Mouse (Mus musculus) kidney, embryonic 15.5 days (tissue): ENCODE measurements at regions not wholly inside any gene's neighbourhood (a gene's known extent, or its start where the extent isn't known, plus 50 kb on each side); places are given as distances from the start of the nearest gene placed in this dataset.
"Not testable (repeated sequence)": the region's sequence is repeated elsewhere in the genome, so short reads cannot be mapped to it uniquely, and the experiment has no call there.

Source experiments
- ATAC-seq: fragments of 200-750 bp; cut with Nextera tagmentation; replicated peaks from 2 replicates; pipeline ENCODE4 v1.8.0; 2017; ENCODE audit warnings: moderate TSS enrichment; ENCODE audit not compliant: low FRiP score
- H3K27ac ChIP-seq: fragments of 300-500 bp; sonication (generic); 2 replicates; pipeline ENCODE4 v1.5.1; 2015; ENCODE audit warnings: mild to moderate bottlenecking, inconsistent platforms
- H3K27me3 ChIP-seq: fragments of 300-500 bp; sonication (generic); 2 replicates; pipeline ENCODE4 v1.6.1; 2015; ENCODE audit warnings: inconsistent platforms
- H3K36me3 ChIP-seq: fragments of 300-500 bp; sonication (generic); 2 replicates; pipeline ENCODE4 v1.6.1; 2015; ENCODE audit warnings: inconsistent platforms
- H3K4me1 ChIP-seq: fragments of 300-500 bp; sonication (generic); 2 replicates; pipeline ENCODE4 v1.6.1; 2015; ENCODE audit warnings: inconsistent platforms
- H3K4me2 ChIP-seq: fragments of 300-500 bp; sonication (generic); 2 replicates; pipeline ENCODE4 v1.6.1; 2015; ENCODE audit warnings: moderate library complexity, mild to moderate bottlenecking, inconsistent platforms
- H3K4me3 ChIP-seq: fragments of 300-500 bp; sonication (generic); replicated peaks from 2 replicates; pipeline ENCODE4 v1.5.1; 2015; ENCODE audit warnings: mild to moderate bottlenecking, inconsistent platforms
- H3K9ac ChIP-seq: fragments of 300-500 bp; sonication (generic); 2 replicates; pipeline ENCODE4 v1.6.1; 2015; ENCODE audit warnings: mild to moderate bottlenecking, inconsistent platforms
- H3K9me3 ChIP-seq: fragments of 300-500 bp; sonication (generic); replicated peaks from 2 replicates; pipeline ENCODE4 v1.6.1; 2016; ENCODE audit warnings: inconsistent platforms
- WGBS: fragments of 180-500 bp; shearing (Covaris S2); methylation state at CpG from one replicate; pipeline ENCODE4 v1.1.7; 2015; ENCODE audit warnings: mixed read lengths; 5-methylcytosine and 5-hydroxymethylcytosine counted together

- H3K27me3 ChIP-seq, result no peaks in the 10 kb centered on the region
- no peak overlapping the region for H3K9ac ChIP-seq
- no peaks in the 10 kb centered on the region for H3K9me3 ChIP-seq
- no peak for ATAC-seq
- no peak overlapping the region for H3K4me2 ChIP-seq
- no peaks in the 10 kb centered on the region for H3K4me1 ChIP-seq
- 94% methylated on average over 2 of the region's 2 CpGs for WGBS
- H3K36me3 ChIP-seq, result no peaks in the 10 kb centered on the region
- no peak overlapping the region for H3K4me3 ChIP-seq
- no peak overlapping the region for H3K27ac ChIP-seq
Measured at GRCm38 (mm10) chr5:100309807-100310165, 106.2 kb downstream of the Sec31a start.

DNA sequence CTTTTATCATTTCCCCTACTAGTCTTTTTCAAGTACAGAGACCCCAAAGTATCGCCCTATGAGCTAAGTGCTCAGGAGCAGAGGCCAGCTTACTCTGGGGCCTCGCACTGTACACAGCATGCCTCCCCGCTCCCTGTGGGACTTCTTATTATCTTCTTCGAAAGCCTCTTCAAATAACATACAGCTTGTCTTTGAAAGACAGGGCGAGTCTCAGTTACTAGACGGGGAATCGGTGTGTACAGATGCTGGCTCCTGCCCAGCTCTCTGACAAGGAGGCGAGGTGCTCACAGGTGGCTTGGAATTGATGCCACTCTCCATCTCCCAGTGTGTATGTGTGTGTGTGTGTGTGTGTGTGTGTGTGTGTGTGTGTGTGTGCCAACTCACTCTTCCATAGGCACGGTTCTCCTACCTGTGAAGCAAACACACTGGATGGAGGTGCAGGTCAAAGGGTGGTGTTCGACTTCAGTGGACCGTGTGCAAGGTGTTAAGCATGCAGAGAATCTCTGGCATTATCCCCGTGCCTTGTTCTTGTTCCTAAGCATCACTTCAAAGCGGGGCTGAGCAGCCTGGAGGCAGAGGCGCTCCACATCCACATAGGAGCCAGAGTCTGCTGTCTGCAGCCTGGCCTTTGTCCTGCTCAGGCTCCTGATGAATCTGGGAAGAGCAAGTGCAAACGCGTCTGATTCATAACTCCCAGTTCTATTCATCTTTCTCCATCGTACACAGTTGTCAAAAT is 106.8 kb downstream of the Sec31a start:
- Histone ChIP-seq H3K4me2 (no peak overlapping the region), H3K4me1 (no peaks in the 10 kb centered on the region), H3K27ac (no peak overlapping the region), H3K36me3 (no peaks in the 10 kb centered on the region), H3K27me3 (no peaks in the 10 kb centered on the region), H3K9me3 (no peaks in the 10 kb centered on the region), H3K9ac (no peak overlapping the region), H3K4me3 (no peak overlapping the region)
- ATAC-seq, result no peak
- WGBS, result 75% methylated on average over 17 of the region's 17 CpGs

- H3K27ac ChIP-seq, result no peak overlapping the region
- H3K9ac ChIP-seq, result no peak overlapping the region
- H3K27me3 ChIP-seq, result no peaks in the 10 kb centered on the region
Measured at GRCm38 (mm10) chr5:100304403-100304802, 111.6 kb downstream of the Sec31a start.

DNA sequence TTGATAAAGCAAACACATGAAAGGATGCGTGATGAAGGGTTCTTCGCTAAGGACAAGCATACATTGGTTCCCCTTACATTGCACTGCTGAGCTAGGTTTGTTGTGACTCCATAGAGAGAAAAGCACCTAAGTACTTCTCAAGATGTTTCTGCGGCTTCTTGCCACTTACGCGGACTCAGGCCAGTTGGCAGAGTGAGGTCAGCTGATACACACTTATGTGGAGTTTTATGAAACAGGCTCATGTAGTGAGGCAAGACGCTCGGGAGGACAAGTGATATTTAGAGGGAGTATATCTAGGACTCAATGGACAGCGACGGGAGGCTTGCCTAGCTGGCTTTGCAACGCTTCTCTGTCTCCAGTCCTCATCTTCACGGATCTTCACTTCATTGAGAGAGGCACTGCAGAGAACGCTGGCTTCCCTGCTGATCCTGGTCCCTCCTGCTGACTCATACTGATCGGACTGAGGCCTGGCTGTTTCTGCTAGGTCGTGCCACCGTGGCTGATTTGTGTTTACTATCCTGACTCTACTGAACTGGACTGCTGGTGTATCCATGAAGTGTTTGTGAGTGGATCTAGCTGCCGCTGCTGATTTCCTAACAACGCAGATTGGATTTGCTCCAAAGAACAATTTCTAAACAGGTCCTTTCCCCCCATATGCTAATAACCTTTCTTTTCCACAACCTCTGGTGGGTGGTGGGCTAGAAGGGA is 113.8 kb downstream of the Sec31a start:
- no peak for ATAC-seq
- Histone ChIP-seq H3K4me3 (no peak overlapping the region), H3K27me3 (no peaks in the 10 kb centered on the region), H3K36me3 (no peaks in the 10 kb centered on the region), H3K4me2 (no peak overlapping the region), H3K27ac (no peak overlapping the region), H3K9me3 (peaks cover 4% of the 10 kb centered on the region), H3K4me1 (no peaks in the 10 kb centered on the region), H3K9ac (no peak overlapping the region)
- WGBS, result 68% methylated on average over 17 of the region's 17 CpGs

More at GRCm38 (mm10) chr5:100304403-100304802, 111.6 kb downstream of the Sec31a start:
- ATAC-seq, result no peak
- WGBS, result 55% methylated on average over 3 of the region's 3 CpGs
- Histone ChIP-seq H3K4me1 (no peaks in the 10 kb centered on the region), H3K4me2 (no peak overlapping the region), H3K9me3 (no peaks in the 10 kb centered on the region), H3K36me3 (no peaks in the 10 kb centered on the region), H3K4me3 (no peak overlapping the region)

DNA sequence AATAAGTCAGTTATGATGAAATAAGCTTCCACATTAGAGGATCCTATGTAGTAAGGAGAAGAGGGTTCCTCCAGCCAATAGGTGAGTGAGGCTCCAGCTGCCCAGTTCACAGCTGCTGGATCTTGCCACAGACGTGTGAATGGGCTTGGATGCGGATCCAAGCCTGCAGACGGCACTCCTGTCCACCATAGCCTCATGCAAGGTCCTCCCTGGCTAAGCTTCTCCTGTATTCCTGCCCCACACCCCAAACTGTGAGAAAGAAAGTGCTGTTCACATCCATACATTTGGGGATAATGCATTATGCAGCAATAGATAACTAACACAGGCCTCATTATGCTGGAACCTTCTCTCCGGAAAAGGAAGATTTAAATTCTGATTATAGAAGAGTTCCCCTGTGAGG is 116.9 kb downstream of the Sec31a start:
- Histone ChIP-seq H3K4me1 (no peaks in the 10 kb centered on the region), H3K9me3 (peaks cover 4% of the 10 kb centered on the region), H3K36me3 (no peaks in the 10 kb centered on the region), H3K4me2 (no peak overlapping the region), H3K9ac (no peak overlapping the region), H3K27ac (no peak overlapping the region), H3K4me3 (no peak overlapping the region), H3K27me3 (no peaks in the 10 kb centered on the region)
- ATAC-seq, result no peak
- 86% methylated on average over 4 of the region's 4 CpGs for WGBS

- H3K9me3 ChIP-seq, result peaks cover 4% of the 10 kb centered on the region
- no peak overlapping the region for H3K27ac ChIP-seq
- H3K36me3 ChIP-seq, result no peaks in the 10 kb centered on the region
- ATAC-seq, result no peak
- no peaks in the 10 kb centered on the region for H3K27me3 ChIP-seq
- H3K4me3 ChIP-seq, result no peak overlapping the region
- H3K4me1 ChIP-seq, result no peaks in the 10 kb centered on the region
- WGBS, result 69% methylated on average over 7 of the region's 7 CpGs
- H3K9ac ChIP-seq, result no peak overlapping the region
- no peak overlapping the region for H3K4me2 ChIP-seq
Measured at GRCm38 (mm10) chr5:100294189-100294588, 121.8 kb downstream of the Sec31a start.

- no peak overlapping the region for H3K27ac ChIP-seq
- H3K9me3 ChIP-seq, result no peaks in the 10 kb centered on the region
- ATAC-seq, result no peak
- H3K27me3 ChIP-seq, result no peaks in the 10 kb centered on the region
- WGBS, result 87% methylated on average over 4 of the region's 4 CpGs
- H3K9ac ChIP-seq, result no peak overlapping the region
- H3K4me3 ChIP-seq, result no peak overlapping the region
- H3K4me1 ChIP-seq, result no peaks in the 10 kb centered on the region
- H3K4me2 ChIP-seq, result no peak overlapping the region
- H3K36me3 ChIP-seq, result no peaks in the 10 kb centered on the region
Measured at GRCm38 (mm10) chr5:100280215-100280614, 120.6 kb upstream of the Tmem150c start.

DNA sequence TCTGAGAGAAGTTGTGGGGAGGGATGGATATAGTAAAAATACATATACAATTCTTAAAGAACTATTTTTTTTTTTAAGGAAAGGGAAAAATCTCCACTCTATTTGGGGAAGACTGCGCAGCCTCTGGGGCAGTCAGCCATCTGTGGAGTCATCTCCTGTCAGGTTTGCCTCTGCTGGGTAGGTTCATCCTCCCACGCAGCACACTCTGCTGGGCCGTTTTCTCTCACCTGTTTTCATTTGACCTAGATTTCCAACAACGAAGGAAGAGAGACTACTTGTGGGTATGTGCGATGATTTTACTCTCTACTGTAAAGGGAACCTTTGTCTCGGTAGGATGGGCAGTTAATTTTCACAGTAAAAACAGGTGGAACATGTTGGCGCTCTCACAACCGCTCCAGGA is 119.9 kb upstream of the Tmem150c start:
- H3K4me1 ChIP-seq, result no peaks in the 10 kb centered on the region
- no peak overlapping the region for H3K4me2 ChIP-seq
- H3K27me3 ChIP-seq, result no peaks in the 10 kb centered on the region
- H3K9ac ChIP-seq, result no peak overlapping the region
- H3K9me3 ChIP-seq, result no peaks in the 10 kb centered on the region
- no peak for ATAC-seq
- H3K27ac ChIP-seq, result no peak overlapping the region
- H3K4me3 ChIP-seq, result no peak overlapping the region
- H3K36me3 ChIP-seq, result no peaks in the 10 kb centered on the region
- 79% methylated on average over 8 of the region's 8 CpGs for WGBS

- no peak overlapping the region for H3K4me3 ChIP-seq
- 0 out of 2 replicates have a peak, but pooled peaks cover 3% of the 10 kb centered on the region for H3K4me1 ChIP-seq
- H3K9ac ChIP-seq, result no peak overlapping the region
- no peaks in the 10 kb centered on the region for H3K27me3 ChIP-seq
- ATAC-seq, result no peak
- WGBS, result 73% methylated on average over 4 of the region's 4 CpGs
- H3K36me3 ChIP-seq, result no peaks in the 10 kb centered on the region
- H3K4me2 ChIP-seq, result no peak overlapping the region
- no peak overlapping the region for H3K27ac ChIP-seq
- H3K9me3 ChIP-seq, result no peaks in the 10 kb centered on the region
Measured at GRCm38 (mm10) chr5:100274674-100275073, 115.1 kb upstream of the Tmem150c start.

GRCm38 (mm10) chr5:100271975-100272374 is 112.4 kb upstream of the Tmem150c start:
- not testable (repeated sequence) for H3K9me3 ChIP-seq, H3K36me3 ChIP-seq, ATAC-seq, H3K27me3 ChIP-seq, H3K4me1 ChIP-seq, H3K9ac ChIP-seq, H3K4me3 ChIP-seq, H3K4me2 ChIP-seq, H3K27ac ChIP-seq
- WGBS, result 88% methylated on average over 9 of the region's 9 CpGs

GRCm38 (mm10) chr5:100270841-100271686 is 111.5 kb upstream of the Tmem150c start:
- Histone ChIP-seq H3K9ac (no peak overlapping the region), H3K9me3 (no peaks in the 10 kb centered on the region), H3K4me2 (no peak overlapping the region), H3K36me3 (no peaks in the 10 kb centered on the region), H3K27me3 (no peaks in the 10 kb centered on the region), H3K4me1 (peaks cover 14% of the 10 kb centered on the region), H3K4me3 (no peak overlapping the region), H3K27ac (no peak overlapping the region)
- ATAC-seq, result no peak
- WGBS, result 53% methylated on average over 12 of the region's 12 CpGs
